Mouse (Mus musculus) retina, postnatal 1 day (tissue): ENCODE results near the gene Bmper.
A peak's percentile ranks its signal among the peaks of the same experiment; 100 is the strongest.

ENCODE experiments used
- DNase-seq: peaks from one replicate; pipeline ENCODE4 v3.0.0-alpha.2; 2012

Gene Bmper

GRCm38 (mm10) chr9:23222841-23223548 is at the start of gene Bmper:
Gene Bmper (plus strand): TSS chr9:23223076.
- no peak for DNase-seq

- no peak for DNase-seq
These were observed 45.4 kb upstream of the Bmper start for GRCm38 (mm10) chr9:23177476-23177875.

GRCm38 (mm10) chr9:23187181-23187580 is 35.7 kb upstream of the Bmper start:
- DNase-seq = no peak

GRCm38 (mm10) chr9:23188136-23188535 is 34.7 kb upstream of the Bmper start:
- no peak for DNase-seq

- no peak for DNase-seq
These were observed 31.9 kb upstream of the Bmper start for GRCm38 (mm10) chr9:23190950-23191349.

- DNase-seq = no peak
These were observed 31.4 kb upstream of the Bmper start for GRCm38 (mm10) chr9:23191431-23191830.

GRCm38 (mm10) chr9:23192567-23193331 is 30.1 kb upstream of the Bmper start:
- DNase-seq = no peak

GRCm38 (mm10) chr9:23198996-23199395 is 23.9 kb upstream of the Bmper start:
- DNase-seq = no peak

- no peak for DNase-seq
These were observed 23.0 kb upstream of the Bmper start for GRCm38 (mm10) chr9:23199841-23200240.

- DNase-seq = no peak
These were observed 22.0 kb upstream of the Bmper start for GRCm38 (mm10) chr9:23200828-23201227.

GRCm38 (mm10) chr9:23202431-23202830 is 20.4 kb upstream of the Bmper start:
- DNase-seq = no peak

- DNase-seq = no peak
These were observed 18.3 kb upstream of the Bmper start for GRCm38 (mm10) chr9:23204339-23205288.

GRCm38 (mm10) chr9:23205304-23205703 is 17.6 kb upstream of the Bmper start:
- no peak for DNase-seq

- no peak for DNase-seq
These were observed 17.1 kb upstream of the Bmper start for GRCm38 (mm10) chr9:23205757-23206156.

- no peak for DNase-seq
These were observed 16.7 kb upstream of the Bmper start for GRCm38 (mm10) chr9:23206181-23206580.

GRCm38 (mm10) chr9:23212303-23212702 is 10.6 kb upstream of the Bmper start:
- peak; percentile 83 for DNase-seq

- no peak for DNase-seq
These were observed 3.1 kb upstream of the Bmper start for GRCm38 (mm10) chr9:23219754-23220153.

- no peak for DNase-seq
These were observed 900 bp upstream of the Bmper start for GRCm38 (mm10) chr9:23221976-23222375.

GRCm38 (mm10) chr9:23222492-23222840 is 410 bp upstream of the Bmper start:
- DNase-seq = peak; percentile 69

- peak; percentile 82 for DNase-seq
These were observed 737 bp downstream of the Bmper start for GRCm38 (mm10) chr9:23223549-23224077.

- DNase-seq = no peak
These were observed 10.7 kb downstream of the Bmper start for GRCm38 (mm10) chr9:23233464-23234121.

GRCm38 (mm10) chr9:23235368-23236002 is 12.6 kb downstream of the Bmper start:
- DNase-seq = no peak
